Mouse (Mus musculus): ENCODE measurements around the gene Tas2r130. TPM values are rescaled to one million over a fixed set of nuclear protein-coding genes. Genes with fewer than 3 reads are reported as not detected.

Tas2r130 gene
- polyA plus RNA-seq (2015; fragmentation: Nextera tagmentation; extraction: Ambion mirVana) = not detected in 2 replicates

DNA sequence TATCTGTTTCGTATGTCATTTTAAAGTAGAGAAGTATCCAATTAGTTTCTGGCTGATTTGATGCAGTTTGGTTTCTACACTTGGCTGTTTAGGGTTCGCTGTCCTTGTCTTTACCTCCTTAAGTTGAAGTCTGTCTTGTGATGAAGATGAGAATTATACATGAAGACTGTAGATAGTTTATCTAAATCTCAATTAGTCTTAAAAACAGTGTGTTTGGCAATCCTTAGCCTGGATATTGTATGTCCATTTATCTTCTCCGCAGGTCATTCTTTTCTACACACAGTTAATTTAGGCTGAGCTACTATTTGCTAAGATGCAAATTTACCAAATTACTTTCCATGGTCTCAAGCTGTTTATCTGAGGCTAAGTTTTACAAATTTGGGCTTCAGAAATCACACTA is at the start of gene Tas2r130:
Gene Tas2r130, minus strand, starts transcription at position 101 of the 400 bp plus-strand sequence.

DNA sequence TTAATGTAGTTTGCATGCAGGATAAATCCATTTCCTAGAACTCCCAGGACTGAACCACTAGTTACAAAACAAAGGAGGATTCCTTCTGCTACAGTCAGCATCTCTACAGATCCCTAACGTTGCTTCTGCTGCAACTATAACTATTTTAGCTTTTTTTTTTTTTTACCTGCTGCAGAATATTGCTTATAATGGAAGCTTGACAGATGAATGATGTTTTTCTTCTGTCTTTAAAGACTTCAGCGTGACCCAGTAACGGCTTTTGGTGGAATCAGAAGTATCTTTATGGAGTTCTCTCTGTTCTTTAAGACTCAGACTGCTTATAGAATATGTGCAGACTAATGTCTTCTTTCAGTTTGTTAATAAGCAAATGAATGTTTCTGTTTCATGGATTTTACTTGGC is 48.1 kb upstream of the Tas2r130 start, which contains the start of gene Tas2r106:
Gene Tas2r106, minus strand, starts transcription at position 101 of the 400 bp plus-strand sequence.

DNA sequence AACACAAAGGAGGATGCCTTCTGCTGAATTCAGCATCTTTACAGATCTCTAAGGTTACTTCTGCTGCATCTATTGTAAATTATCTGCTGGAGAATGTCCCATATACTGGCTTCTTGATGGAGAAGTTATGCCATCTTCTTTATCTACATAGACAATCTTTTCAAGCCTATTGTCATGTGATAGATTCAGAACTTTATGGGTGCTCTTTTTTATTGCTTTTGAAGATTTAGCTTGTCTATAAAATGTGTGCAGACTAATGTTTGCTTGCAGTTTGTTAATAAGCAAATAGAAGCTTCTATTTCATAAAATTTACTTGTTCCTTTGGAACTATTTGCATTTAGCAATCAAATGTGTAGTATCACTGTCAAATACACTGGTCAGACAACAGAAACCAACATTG is 29.3 kb upstream of the Tas2r130 start, which contains the start of gene Tas2r107:
Gene Tas2r107, minus strand, starts transcription at position 101 of the 400 bp plus-strand sequence.

Other genes with a start within 250 kb of the Tas2r130 start
- 182 and 195 TPM in 2 replicates for gene Ybx3, start 242.4 kb downstream of the Tas2r130 start, polyA plus RNA-seq (2015; fragmentation: Nextera tagmentation; extraction: Ambion mirVana)
- not detected in 2 replicates for gene 5430401F13Rik, start 144.5 kb downstream of the Tas2r130 start, polyA plus RNA-seq (2015; fragmentation: Nextera tagmentation; extraction: Ambion mirVana)
- not detected in 2 replicates for gene Gm6619, start 144.5 kb downstream of the Tas2r130 start, polyA plus RNA-seq (2015; fragmentation: Nextera tagmentation; extraction: Ambion mirVana)
- not detected in 2 replicates for gene Tas2r107, start 29.2 kb upstream of the Tas2r130 start, polyA plus RNA-seq (2015; fragmentation: Nextera tagmentation; extraction: Ambion mirVana)
- gene Tas2r106, start 48.0 kb upstream of the Tas2r130 start, polyA plus RNA-seq (2015; fragmentation: Nextera tagmentation; extraction: Ambion mirVana) = not detected in 2 replicates
- not detected in 2 replicates for gene Tas2r104, start 54.8 kb upstream of the Tas2r130 start, polyA plus RNA-seq (2015; fragmentation: Nextera tagmentation; extraction: Ambion mirVana)
- gene Tas2r105, start 56.6 kb upstream of the Tas2r130 start, polyA plus RNA-seq (2015; fragmentation: Nextera tagmentation; extraction: Ambion mirVana) = not detected in 2 replicates
- not detected in 2 replicates for gene Tas2r114, start 59.2 kb upstream of the Tas2r130 start, polyA plus RNA-seq (2015; fragmentation: Nextera tagmentation; extraction: Ambion mirVana)